Mouse (Mus musculus) liver, adult 2 months (tissue): ENCODE data around the gene AC131692.1. TPM values are rescaled to one million over a fixed set of nuclear protein-coding genes. Genes with fewer than 3 reads are reported as not detected.

Source experiments
- DNase-seq: peaks from one replicate; pipeline ENCODE4 v3.0.0-alpha.2; 2011; ENCODE audit warnings: low read depth, low spot score; ENCODE audit errors: extremely low read depth
- H3K27ac ChIP-seq: fragments of 200-500 bp; replicated peaks from 2 replicates; pipeline ENCODE4 v1.5.1; 2012; ENCODE audit warnings: low read depth, mild to moderate bottlenecking, control low read depth, inconsistent platforms, low read length; ENCODE audit not compliant: insufficient read depth
- H3K27me3 ChIP-seq: fragments of 200-500 bp; 2 replicates; pipeline ENCODE4 v1.6.1; 2012; ENCODE audit warnings: mild to moderate bottlenecking, moderate library complexity, low read length, inconsistent platforms; ENCODE audit not compliant: control insufficient read depth, insufficient read depth
- H3K36me3 ChIP-seq: fragments of 200-500 bp; 2 replicates; pipeline ENCODE4 v1.6.1; 2012; ENCODE audit warnings: low read length, inconsistent platforms; ENCODE audit not compliant: control insufficient read depth, insufficient read depth
- H3K4me1 ChIP-seq: fragments of 200-500 bp; 2 replicates; pipeline ENCODE4 v1.6.1; 2011; ENCODE audit warnings: low read length; ENCODE audit not compliant: control insufficient read depth, insufficient read depth
- H3K4me3 ChIP-seq: fragments of 200-500 bp; 2 replicates; pipeline ENCODE4 v1.5.1; 2011; ENCODE audit warnings: low read depth, mild to moderate bottlenecking, control low read depth, low read length, moderate library complexity; ENCODE audit not compliant: insufficient read depth
- H3K79me2 ChIP-seq: fragments of 200-500 bp; 2 replicates; pipeline ENCODE4 v1.6.1; 2012; ENCODE audit warnings: inconsistent platforms, mild to moderate bottlenecking, low read length, moderate library complexity; ENCODE audit not compliant: control insufficient read depth, insufficient read depth
- H3K9ac ChIP-seq: fragments of 200-500 bp; 2 replicates; pipeline ENCODE4 v1.6.1; 2012; ENCODE audit warnings: low read depth, mild to moderate bottlenecking, control low read depth, inconsistent platforms, low read length
- CTCF ChIP-seq: fragments of 200-500 bp; IDR thresholded peaks from 2 replicates; pipeline ENCODE4 v1.5.1; 2011; ENCODE audit warnings: low read depth, low read length, control low read depth
- POLR2A ChIP-seq: fragments of 200-500 bp; IDR thresholded peaks from 2 replicates; pipeline ENCODE4 v1.6.1; 2011; ENCODE audit warnings: low read length, control low read depth; ENCODE audit not compliant: insufficient read depth; ENCODE audit errors: extremely low read depth
- WGBS: fragments of 180-500 bp; shearing (Covaris S2); methylation state at CpG from one replicate; pipeline ENCODE4 v1.1.7; 2018; 5-methylcytosine and 5-hydroxymethylcytosine counted together
- polyA plus RNA-seq: library from polyadenylated mRNA; depleted of rRNA; stranded (reverse); fragments of >200 nt; gene quantifications from 2 replicates; pipeline ENCODE4 v1.2.3, GENCODE M21; 2012
- total RNA-seq: library from RNA; depleted of rRNA; stranded (reverse); fragments of >200 nt; gene quantifications from 2 replicates; pipeline ENCODE4 v1.2.3, GENCODE M21; 2014

The AC131692.1 gene
- total and polyA plus RNA-seq, 2 experiments, result not detected

DNA sequence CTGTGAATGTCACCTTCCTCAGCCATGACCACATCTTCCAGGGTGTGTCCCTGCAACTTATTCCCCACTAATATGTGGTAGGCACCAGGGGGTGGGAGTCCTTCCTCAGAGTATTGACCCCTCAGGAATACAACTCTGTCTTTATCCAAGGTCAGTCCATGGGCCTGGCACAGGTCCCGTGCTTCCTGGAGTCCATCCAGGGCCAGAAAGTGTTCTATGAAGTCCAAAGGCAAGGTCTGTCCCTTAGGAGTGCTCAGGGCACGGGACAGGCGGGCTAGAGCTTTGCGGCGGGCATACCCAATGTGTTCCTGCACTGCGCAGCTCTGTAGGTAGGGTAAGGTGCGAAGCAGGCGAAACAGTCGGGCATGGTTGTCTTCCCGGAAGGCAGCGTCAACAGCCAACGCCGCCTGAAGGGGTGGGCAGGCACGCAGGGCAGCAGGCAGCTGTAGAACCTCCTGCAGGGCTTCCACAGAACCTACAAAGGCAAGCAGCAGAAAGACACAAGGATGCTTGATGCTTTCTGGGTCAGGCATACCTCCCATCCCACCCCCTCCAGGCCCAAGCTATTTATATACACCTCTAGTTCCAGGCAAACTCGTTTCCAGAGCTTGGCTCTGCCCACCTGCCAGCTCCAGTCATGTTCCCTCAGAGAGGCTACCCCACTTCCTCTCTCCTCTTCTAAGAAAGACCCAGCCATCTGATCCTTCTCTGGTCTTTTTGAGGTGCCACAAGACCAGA lies 22.1 kb downstream of the AC131692.1 start:
- Histone ChIP-seq H3K36me3 (no peaks in the 10 kb centered on the region), H3K79me2 (no peaks in the 10 kb centered on the region), H3K4me1 (0 out of 2 replicates have a peak, but pooled peaks cover 2% of the 10 kb centered on the region), H3K9ac (no peak overlapping the region), H3K4me3 (no peak overlapping the region), H3K27me3 (no peaks in the 10 kb centered on the region), H3K27ac (no peak overlapping the region)
- no peak for DNase-seq
- TF ChIP-seq POLR2A, result no peak
- TF ChIP-seq CTCF, result no peak
- WGBS, result 89% methylated on average over 15 of the region's 15 CpGs

DNA sequence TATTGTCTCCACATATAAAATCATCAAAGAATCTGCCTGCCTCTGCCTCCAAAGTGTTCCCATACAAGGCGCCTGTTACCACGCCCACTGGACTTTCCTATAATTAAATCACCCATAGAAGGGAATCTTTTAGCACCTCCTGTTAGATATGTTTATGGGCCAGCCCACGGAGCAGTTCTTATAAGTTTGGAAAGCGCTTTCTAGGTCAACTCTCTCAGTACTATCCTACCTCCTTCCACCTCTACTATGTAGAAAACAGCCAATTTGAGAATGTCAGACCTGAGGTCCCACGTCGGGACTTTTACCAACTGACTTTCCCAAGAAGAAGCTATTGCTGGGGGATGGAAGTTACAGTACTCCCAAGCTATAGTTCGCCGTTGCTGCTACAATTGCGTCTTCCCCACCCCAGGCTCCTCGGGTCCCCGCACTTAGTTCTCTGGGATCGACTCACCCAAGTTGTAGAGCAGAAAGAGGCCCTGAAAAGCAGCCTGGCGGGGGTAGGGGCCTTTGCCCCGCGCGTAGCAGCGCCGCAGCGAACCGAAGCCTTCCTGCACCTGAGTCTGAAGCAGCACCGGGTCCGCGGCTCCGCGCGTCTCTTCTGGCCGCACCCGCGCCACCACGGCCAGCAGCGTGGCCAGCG lies 23.2 kb downstream of the AC131692.1 start:
- Histone ChIP-seq H3K4me1 (0 out of 2 replicates have a peak, but pooled peaks cover 2% of the 10 kb centered on the region), H3K79me2 (no peaks in the 10 kb centered on the region), H3K27me3 (no peaks in the 10 kb centered on the region), H3K36me3 (no peaks in the 10 kb centered on the region), H3K27ac (peak overlapping the region; percentile 74), H3K9ac (peak overlapping the region; percentile 92), H3K4me3 (peak overlapping the region; percentile 89)
- no peak for TF ChIP-seq POLR2A
- no peak for TF ChIP-seq CTCF
- DNase-seq, result no peak
- 4% methylated on average over 32 of the region's 32 CpGs for WGBS

DNA sequence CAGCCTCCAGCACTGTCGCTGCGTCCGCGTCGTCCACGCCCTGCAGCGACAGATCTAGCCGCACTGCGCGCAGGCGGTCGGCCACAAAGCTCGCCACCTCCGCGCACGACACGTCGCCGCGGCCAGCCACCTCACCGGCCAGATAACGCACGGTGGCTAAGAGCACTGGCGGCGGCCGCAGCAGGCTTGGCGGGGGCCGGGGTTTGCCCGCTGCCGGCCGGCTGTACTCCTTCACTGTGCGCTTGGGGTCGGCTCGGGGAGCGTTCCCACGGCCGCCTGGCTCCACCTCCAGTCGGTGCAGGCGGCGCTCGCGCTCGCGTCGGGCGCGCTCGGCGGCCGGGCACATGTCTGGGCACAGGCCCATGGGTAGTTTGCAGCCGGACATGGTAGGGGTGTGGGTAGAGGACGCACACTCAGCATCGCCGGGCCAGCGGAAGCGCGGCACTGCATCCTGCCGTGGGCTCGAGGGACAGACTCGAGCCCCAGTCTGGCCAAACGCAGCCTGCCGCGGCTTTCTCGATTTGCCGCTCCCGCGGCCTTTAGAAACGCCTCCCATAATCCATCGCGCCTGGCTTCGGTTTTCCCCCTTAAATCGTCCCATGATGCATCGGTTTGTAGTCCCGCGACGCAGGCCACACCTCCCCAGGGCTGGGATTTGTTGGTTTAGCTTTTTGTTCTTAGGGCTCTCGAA lies 23.9 kb downstream of the AC131692.1 start, which contains the start of gene Sac3d1:
TSS of gene Sac3d1 (minus strand) at position 665 of the 691 bp plus-strand sequence.
- 0 out of 2 replicates have a peak, but pooled peaks have one; percentile 39 for TF ChIP-seq POLR2A
- no peak for TF ChIP-seq CTCF
- H3K4me3 ChIP-seq, result peak within 1 kb of the TSS; percentile 89
- no peaks in the 10 kb centered on the region for H3K27me3 ChIP-seq
- 0 out of 2 replicates have a peak, but pooled peaks cover 2% of the 10 kb centered on the region for H3K4me1 ChIP-seq
- H3K36me3 ChIP-seq, result no peaks in the 10 kb centered on the region
- peak; percentile 91 for DNase-seq
- under 1% methylated on average over 77 of the region's 77 CpGs for WGBS
- H3K79me2 ChIP-seq, result no peaks in the 10 kb centered on the region
- peak within 1 kb of the TSS; percentile 92 for H3K9ac ChIP-seq
- peak within 1 kb of the TSS; percentile 74 for H3K27ac ChIP-seq

DNA sequence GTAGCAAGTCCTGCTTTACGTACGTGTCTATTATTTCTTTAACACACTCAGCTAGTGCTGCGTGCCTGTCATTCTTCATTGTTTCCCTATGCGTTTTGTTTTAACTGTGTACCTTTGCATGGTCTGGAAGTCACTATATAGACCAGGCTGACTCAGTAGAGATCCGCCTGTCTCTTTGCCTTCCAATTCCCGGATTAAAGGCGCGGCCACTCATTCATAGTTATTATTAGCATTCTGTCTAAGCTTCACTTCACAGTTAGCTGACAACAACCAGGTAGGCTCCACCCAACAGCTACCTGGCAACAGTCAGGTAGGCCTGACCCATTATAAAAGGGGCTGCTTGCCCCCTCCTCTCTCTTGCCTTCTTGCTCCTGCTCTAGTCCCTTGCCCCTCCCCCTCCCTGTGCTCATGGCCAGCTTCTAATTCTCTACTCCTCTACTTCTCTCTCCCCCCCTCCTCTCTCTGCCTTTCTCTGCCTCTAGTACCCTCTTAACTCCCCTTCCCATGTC lies 24.5 kb downstream of the AC131692.1 start:
- peaks cover 2% of the 10 kb centered on the region; the same call in 1 of the 2 replicates for H3K4me1 ChIP-seq
- no peaks in the 10 kb centered on the region for H3K36me3 ChIP-seq
- peak overlapping the region; percentile 63 for H3K9ac ChIP-seq
- no peak for DNase-seq
- H3K4me3 ChIP-seq, result peak overlapping the region; percentile 38
- no peaks in the 10 kb centered on the region for H3K27me3 ChIP-seq
- 2% methylated on average over 8 of the region's 8 CpGs for WGBS
- no peaks in the 10 kb centered on the region for H3K79me2 ChIP-seq
- peak overlapping the region; percentile 38 for H3K27ac ChIP-seq
- TF ChIP-seq POLR2A (no peak), CTCF (no peak)

DNA sequence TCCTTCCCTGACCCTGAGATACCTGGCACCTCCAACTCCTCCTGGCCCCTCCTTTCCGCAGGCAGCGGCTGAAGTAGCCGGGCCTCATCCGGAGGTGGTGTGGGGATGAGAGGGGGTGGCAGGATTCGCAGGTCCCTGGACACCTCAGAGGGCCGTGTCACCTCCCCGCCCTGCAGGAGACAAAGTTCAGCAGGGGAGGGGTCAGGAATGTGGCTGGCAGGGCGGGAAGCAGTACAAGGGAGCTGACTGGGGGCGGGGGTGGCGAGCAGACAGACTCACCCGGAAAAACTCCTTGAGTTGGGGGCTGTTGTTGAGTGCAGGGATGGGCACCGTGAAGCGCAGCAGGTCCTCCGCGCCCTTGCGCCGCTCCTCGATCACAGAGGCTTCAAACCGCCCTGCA lies 27.5 kb downstream of the AC131692.1 start:
- H3K27me3 ChIP-seq, result no peaks in the 10 kb centered on the region
- H3K4me3 ChIP-seq, result no peak overlapping the region
- H3K4me1 ChIP-seq, result peaks cover 4% of the 10 kb centered on the region
- DNase-seq, result no peak
- no peak overlapping the region for H3K27ac ChIP-seq
- H3K36me3 ChIP-seq, result no peaks in the 10 kb centered on the region
- no peaks in the 10 kb centered on the region for H3K79me2 ChIP-seq
- no peak overlapping the region for H3K9ac ChIP-seq
- 60% methylated on average over 19 of the region's 19 CpGs for WGBS
- TF ChIP-seq CTCF, result no peak
- no peak for TF ChIP-seq POLR2A
